Mouse (Mus musculus) adrenal gland, postnatal 4 days (tissue): ENCODE measurements at regions not wholly inside any gene's neighbourhood (a gene's known extent, or its start where the extent isn't known, plus 50 kb on each side); places are given as distances from the start of the nearest gene placed in this dataset.

Source experiments
- DNase-seq, 2 experiments: peaks; one replicate each; pipeline ENCODE4 v3.0.0; 2021 to 2022; ENCODE audit warnings: low spot score in 2 of 2, mixed read lengths in 2 of 2

GRCm38 (mm10) chr1:119308719-119309365 lies 113.2 kb downstream of the Inhbb start:
- no peak for DNase-seq

GRCm38 (mm10) chr1:119305315-119305976 lies 116.6 kb downstream of the Inhbb start:
- DNase-seq, result no peak

DNA sequence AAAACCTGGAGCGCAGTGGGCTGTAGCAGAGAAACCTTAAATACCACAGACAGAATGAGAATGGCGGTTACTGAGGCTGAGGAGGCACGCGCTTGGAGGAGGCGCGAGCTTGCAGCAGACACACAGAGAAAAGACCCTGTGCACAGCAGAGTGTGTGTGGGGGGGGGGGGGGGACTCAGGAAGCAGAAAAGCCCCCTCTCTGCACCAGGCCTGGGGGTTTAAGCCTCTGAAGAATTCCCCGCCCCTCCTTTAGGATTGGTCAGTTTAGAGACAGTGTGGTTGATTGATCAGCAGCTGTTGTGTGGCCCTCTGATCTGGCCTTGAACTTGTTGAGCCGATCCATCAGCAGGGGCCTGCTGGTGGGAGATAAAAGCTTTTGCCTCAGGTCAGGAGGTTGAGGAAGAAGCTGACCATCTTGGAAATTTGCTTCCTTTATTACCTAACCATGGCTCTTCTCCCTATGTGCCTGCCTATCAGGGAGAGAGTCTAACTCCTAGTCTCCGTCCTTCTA lies 117.5 kb downstream of the Inhbb start:
- DNase-seq, result no peak

- no peak for DNase-seq
These were observed 119.6 kb downstream of the Inhbb start for GRCm38 (mm10) chr1:119302349-119302995.

- DNase-seq, result no peak
These were observed 120.1 kb downstream of the Inhbb start for GRCm38 (mm10) chr1:119301931-119302330.

- DNase-seq, result no peak
These were observed 120.8 kb downstream of the Inhbb start for GRCm38 (mm10) chr1:119301258-119301657.

GRCm38 (mm10) chr1:119299842-119300752 lies 122.0 kb downstream of the Inhbb start:
- no peak for DNase-seq

- no peak for DNase-seq
These were observed 123.3 kb downstream of the Inhbb start for GRCm38 (mm10) chr1:119298696-119299230.

DNA sequence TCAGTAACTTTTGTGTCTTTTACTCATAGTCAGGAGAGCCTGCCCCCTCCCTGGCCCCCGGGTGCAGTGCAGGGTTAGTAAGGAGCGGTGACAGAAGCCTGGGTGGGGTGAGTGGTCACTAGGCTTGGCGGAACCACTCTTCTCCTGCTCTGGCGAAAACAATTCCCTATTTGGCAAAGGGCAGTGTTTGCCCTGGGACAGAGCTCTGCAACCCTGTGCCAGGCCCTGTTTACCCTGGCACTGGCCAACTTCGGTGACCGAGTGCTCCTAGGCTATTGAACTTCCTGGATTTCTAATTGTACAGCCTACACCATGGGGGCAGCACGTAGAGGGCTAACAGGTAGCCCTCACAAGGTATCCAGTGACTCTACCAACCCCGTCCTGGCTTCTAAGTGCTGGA lies 126.9 kb downstream of the Inhbb start:
- DNase-seq, result no peak

GRCm38 (mm10) chr1:119293839-119294238 lies 128.2 kb downstream of the Inhbb start:
- DNase-seq, result no peak

- no peak for DNase-seq
These were observed 129.8 kb downstream of the Inhbb start for GRCm38 (mm10) chr1:119292216-119292615.

GRCm38 (mm10) chr1:119290165-119290916 lies 131.7 kb downstream of the Inhbb start:
- no peak for DNase-seq

DNA sequence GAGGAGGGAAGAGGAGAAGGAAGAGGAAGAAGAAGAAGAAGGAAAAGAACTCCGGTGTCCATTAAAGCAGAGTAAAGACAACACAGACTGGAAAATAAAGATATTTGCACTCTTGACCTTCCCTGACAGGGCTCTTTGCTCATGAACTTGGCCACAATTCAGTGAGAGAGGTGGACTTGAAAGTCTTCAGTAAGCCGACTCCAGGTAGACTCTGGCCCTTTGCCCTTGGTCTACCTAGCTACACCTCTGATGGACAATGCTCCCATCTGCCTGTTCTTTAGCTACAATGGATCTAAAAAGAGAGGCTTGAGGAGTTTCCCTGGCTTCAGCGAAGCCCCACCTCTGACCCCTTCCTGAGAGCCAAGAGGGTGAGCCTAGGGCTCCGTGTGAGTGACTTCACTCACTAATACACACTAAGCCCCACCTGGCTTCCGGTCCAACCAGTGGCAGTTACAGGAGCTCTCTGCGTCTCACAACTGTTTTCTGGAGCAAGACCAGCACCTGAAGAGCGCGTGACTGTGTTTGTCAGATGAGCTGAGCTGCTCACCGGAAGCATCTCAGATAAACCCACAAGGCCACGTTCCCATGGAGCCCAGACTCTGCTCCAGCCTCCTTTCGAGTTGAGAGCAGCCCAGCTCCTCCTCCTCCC lies 132.4 kb downstream of the Inhbb start:
- DNase-seq, result no peak

- no peak for DNase-seq
These were observed 139.6 kb downstream of the Inhbb start for GRCm38 (mm10) chr1:119282416-119282815.

DNA sequence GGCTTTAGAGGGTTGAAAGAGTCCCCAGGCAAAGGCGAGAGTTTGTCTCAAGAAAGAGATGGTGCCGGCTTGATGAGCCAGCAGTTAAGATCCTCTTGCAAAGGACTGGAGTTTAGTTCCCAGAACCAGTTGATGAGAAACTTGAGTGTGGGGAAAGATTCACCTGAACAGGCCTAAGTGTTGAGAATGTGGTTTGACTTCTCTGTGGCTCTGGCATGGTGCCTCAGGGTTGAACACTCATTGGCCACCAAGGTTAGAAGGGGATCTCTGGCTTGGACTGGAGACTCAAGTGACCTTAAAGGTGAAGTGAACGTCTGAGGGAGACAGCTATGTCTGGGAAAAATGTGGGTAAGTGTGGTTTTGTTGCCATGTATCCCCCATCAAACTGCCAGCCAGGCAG lies 142.8 kb downstream of the Inhbb start:
- no peak for DNase-seq

- DNase-seq, result no peak
These were observed 143.4 kb downstream of the Inhbb start for GRCm38 (mm10) chr1:119278528-119279201.

DNA sequence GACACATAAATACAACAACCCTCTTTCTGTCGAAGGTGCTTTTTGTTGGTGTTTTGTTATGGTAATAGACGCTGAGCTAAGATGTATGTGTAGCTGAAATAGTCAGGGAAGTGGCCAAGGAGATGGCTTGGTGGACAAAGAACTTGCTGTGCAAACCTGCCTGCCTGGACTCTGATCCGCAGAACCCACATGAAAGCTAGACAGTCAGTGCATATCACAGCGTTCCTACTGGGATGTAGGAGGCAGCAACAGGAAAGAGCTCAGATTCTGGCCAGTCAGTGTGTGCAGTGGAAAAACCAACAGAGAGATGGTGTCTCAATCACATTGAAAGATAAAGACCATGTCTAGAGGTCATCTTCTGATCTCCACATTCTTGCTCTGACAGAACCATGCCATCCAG lies 144.1 kb downstream of the Inhbb start:
- no peak for DNase-seq

GRCm38 (mm10) chr1:119266013-119266412 lies 156.0 kb downstream of the Inhbb start:
- DNase-seq, result no peak
